Comparison of ENCODE assay signal across 12 mouse cellular contexts in genomic region chr5:34252967-34253519, GRCm38 (mm10). TPM values are rescaled to one million over a fixed set of nuclear protein-coding genes. Genes with fewer than 3 reads are reported as not detected.
DNase-seq lines count a peak whose midpoint lies in the region; ATAC-seq and TF ChIP-seq lines count a peak whose summit lies in the region.
"Had no signal": no experiment of that assay in that cellular context is flagged by ENCODE, and none has a peak within 500 bp of the region (broad histone marks: within the 10 kb centered on the region; RNA-seq: fewer than 3 reads in every experiment).

No protein-coding gene starts in this region.

- H3K4me3 ChIP-seq in thymus, adult 2 months (ENCODE audit: control insufficient read depth, insufficient read depth, low read length): no peak overlapping the region
- no peak overlapping the region for H3K4me3 ChIP-seq in hindbrain, embryonic 16.5 days (ENCODE audit: low read length)
- no peak overlapping the region for H3K4me3 ChIP-seq in stomach, postnatal 0 days (ENCODE audit: low read depth, low read length)
- H3K4me3 ChIP-seq in gastrocnemius, adult 2 months: no peak overlapping the region
- H3K4me3 ChIP-seq: liver, embryonic 13.5 days had no signal

- no peak for DNase-seq in frontal cortex, postnatal 14 days (ENCODE audit: low spot score in 2 of 2)
- no peak for DNase-seq in thymus, adult 2 months
- no peak for DNase-seq in thymus, postnatal 10 days (ENCODE audit: low spot score in 2 of 2)
- no peak for DNase-seq in stomach, postnatal 0 days (ENCODE audit: low spot score)
- DNase-seq in gastrocnemius, adult 2 months: no peak
- DNase-seq in embryo, embryonic 10 days (ENCODE audit: low spot score): no peak
- DNase-seq: cerebellum, adult 11-12 months; liver, embryonic 13.5 days had no signal

- peak overlapping the region; percentile 83 for H3K27ac ChIP-seq in thymus, adult 2 months (ENCODE audit: control insufficient read depth, insufficient read depth, low read length)
- H3K27ac ChIP-seq in hindbrain, embryonic 16.5 days (ENCODE audit: low read depth, low read length): peak overlapping the region; percentile 49; the same call in 1 of the 2 replicates
- no peak overlapping the region for H3K27ac ChIP-seq in stomach, postnatal 0 days (replicated peaks)
- H3K27ac ChIP-seq in gastrocnemius, adult 2 months: no peak overlapping the region
- H3K27ac ChIP-seq: liver, embryonic 13.5 days had no signal

- H3K36me3 ChIP-seq in thymus, adult 2 months (ENCODE audit: control insufficient read depth, insufficient read depth, low read length): no peaks in the 10 kb centered on the region
- no peaks in the 10 kb centered on the region for H3K36me3 ChIP-seq in hindbrain, embryonic 16.5 days (ENCODE audit: control insufficient read depth, insufficient read depth, low read length)
- H3K36me3 ChIP-seq in stomach, postnatal 0 days (ENCODE audit: control insufficient read depth, insufficient read depth, low read length): no peaks in the 10 kb centered on the region
- H3K36me3 ChIP-seq: liver, embryonic 13.5 days had no signal

- 75% methylated on average over 4 of the region's 4 CpGs for WGBS in thymus, adult 2 months
- WGBS in hindbrain, embryonic 16.5 days: 56% methylated on average over 4 of the region's 4 CpGs
- WGBS in stomach, postnatal 0 days: 47% methylated on average over 4 of the region's 4 CpGs

- TF ChIP-seq EP300 in stomach, postnatal 0 days (optimal IDR thresholded peaks at IDR 0.05): no peak

- no peaks in the 10 kb centered on the region for H3K27me3 ChIP-seq in thymus, adult 2 months (ENCODE audit: control insufficient read depth, insufficient read depth, low read length)
- H3K27me3 ChIP-seq in hindbrain, embryonic 16.5 days (replicated peaks; ENCODE audit: control insufficient read depth, insufficient read depth, low read length): no peaks in the 10 kb centered on the region
- H3K27me3 ChIP-seq in stomach, postnatal 0 days (ENCODE audit: control insufficient read depth, insufficient read depth, low read length): no peaks in the 10 kb centered on the region
- H3K27me3 ChIP-seq: liver, embryonic 13.5 days had no signal

- no peak for TF ChIP-seq CTCF in thymus, adult 2 months (IDR thresholded peaks at IDR 0.05; ENCODE audit: borderline replicate concordance, control insufficient read depth, extremely low read depth, insufficient read depth, low read length, poor library complexity)
- TF ChIP-seq CTCF in stomach, postnatal 0 days (IDR thresholded peaks at IDR 0.05; ENCODE audit: low read depth): no peak
- TF ChIP-seq CTCF in gastrocnemius, adult 2 months (IDR thresholded peaks at IDR 0.05): no peak

- no peak overlapping the region for H3K9ac ChIP-seq in hindbrain, embryonic 16.5 days (ENCODE audit: low read depth, low read length)
- 0 out of 2 replicates have a peak overlapping the region, but pooled peaks have one; percentile 4 for H3K9ac ChIP-seq in stomach, postnatal 0 days (ENCODE audit: low read length)
- H3K9ac ChIP-seq: liver, embryonic 13.5 days had no signal

- no peak overlapping the region for H3K4me2 ChIP-seq in hindbrain, embryonic 16.5 days (ENCODE audit: low read length)
- H3K4me2 ChIP-seq in stomach, postnatal 0 days (replicated peaks; ENCODE audit: low read depth): no peak overlapping the region
- H3K4me2 ChIP-seq: liver, embryonic 13.5 days had no signal

- intact Hi-C loops in gastrocnemius, adult 2 months (cut with DNase I): loop anchor here (5.0 kb wide), 1 partner anchor 41 kb away; no protein-coding TSS in a partner anchor

- H3K4me1 ChIP-seq in thymus, adult 2 months (replicated peaks; ENCODE audit: control insufficient read depth, insufficient read depth, low read length): peaks cover 52% of the 10 kb centered on the region
- H3K4me1 ChIP-seq in hindbrain, embryonic 16.5 days (ENCODE audit: control insufficient read depth, insufficient read depth, low read depth, low read length): peaks cover 24% of the 10 kb centered on the region
- no peaks in the 10 kb centered on the region for H3K4me1 ChIP-seq in stomach, postnatal 0 days (replicated peaks; ENCODE audit: control insufficient read depth, insufficient read depth)
- H3K4me1 ChIP-seq: liver, embryonic 13.5 days had no signal

- peak; percentile 49 for ATAC-seq in frontal cortex, adult (ENCODE audit: low TSS enrichment)
- ATAC-seq in hindbrain, embryonic 16.5 days: no peak
- ATAC-seq in stomach, postnatal 0 days (ENCODE audit: low FRiP score, low TSS enrichment): no peak
- ATAC-seq: intestine, postnatal 0 days had no signal

- TF ChIP-seq POLR2A in thymus, adult 2 months (IDR thresholded peaks at IDR 0.05; ENCODE audit: control insufficient read depth, extremely low read depth, insufficient read depth, low read length, poor library complexity): no peak

- H3K9me3 ChIP-seq in hindbrain, embryonic 16.5 days (ENCODE audit: control insufficient read depth, low read length): no peaks in the 10 kb centered on the region
- H3K9me3 ChIP-seq in stomach, postnatal 0 days (ENCODE audit: control insufficient read depth, low read length): no peaks in the 10 kb centered on the region
- H3K9me3 ChIP-seq: liver, embryonic 13.5 days had no signal

RNA-seq across cellular contexts. Expression of gene Zfyve28, which starts 35.2 kb away (rescaled TPM):
- polyA plus RNA-seq in thymus, adult 2 months (2012; rRNA removed): 30.1 and 39.1 TPM in 2 replicates
- 4.6 and 5.2 TPM in 2 replicates for polyA plus RNA-seq in hindbrain, embryonic 16.5 days (2015; fragmentation: Nextera tagmentation; extraction: Ambion mirVana)
- 0.27 and 0.29 TPM in 2 replicates for polyA plus RNA-seq in stomach, postnatal 0 days (2015; fragmentation: Nextera tagmentation; extraction: Ambion mirVana)
- under 1 TPM; 0.36 to 0.64 TPM for total RNA-seq in gastrocnemius, adult 2 months (2021)

RNA-seq across cellular contexts. Expression of gene Cfap99, which starts 35.4 kb away (rescaled TPM):
- polyA plus RNA-seq in thymus, adult 2 months (2012; rRNA removed): not detected in 2 replicates
- polyA plus RNA-seq in hindbrain, embryonic 16.5 days (2015; fragmentation: Nextera tagmentation; extraction: Ambion mirVana): 0.19 TPM in 1 of 2 replicates, not detected in the other
- polyA plus RNA-seq in stomach, postnatal 0 days (2015; fragmentation: Nextera tagmentation; extraction: Ambion mirVana): 0.04 TPM in 1 of 2 replicates, not detected in the other
- total RNA-seq in gastrocnemius, adult 2 months (2021): not detected
- polyA plus RNA-seq: intestine, postnatal 0 days; liver, embryonic 13.5 days; stomach, embryonic 14.5 days had no signal

Comparison
In these comparisons a context has a peak if more than half of its experiments do, and no peak if none do; other contexts are left out.
1. H3K27ac ChIP-seq: peak in thymus, adult 2 months (single experiment) and hindbrain, embryonic 16.5 days (single experiment); none in stomach, postnatal 0 days (single experiment) and gastrocnemius, adult 2 months (single experiment).